Mouse (Mus musculus) hematopoietic stem cell, adult 5-6 weeks (primary cell): Measurements from ENCODE around the gene Olfr464. TPM values are rescaled to one million over a fixed set of nuclear protein-coding genes. Genes with fewer than 3 reads are reported as not detected.

Experiments used
- ATAC-seq, 2 experiments: fragments of 125-278 bp in 1 of 2; replicated peaks in 1 of 2; 2 replicates each; pipeline ENCODE4 v1.8.0; 2016 to 2017; ENCODE audit warnings: inconsistent platforms in 2 of 2, mild to moderate bottlenecking in 2 of 2, moderate number of reproducible peaks in 2 of 2, low read depth in 1 of 2, moderate TSS enrichment in 1 of 2; ENCODE audit not compliant: low FRiP score in 2 of 2, poor library complexity in 2 of 2, severe bottlenecking in 2 of 2, insufficient read depth in 1 of 2, low TSS enrichment in 1 of 2
- total RNA-seq: library from RNA; stranded (forward); fragments of 172-1452, 232-1000 nt; gene quantifications from 2 replicates; pipeline ENCODE4 v1.2.3, GENCODE M21; 2017

Olfr464 gene
- total RNA-seq = not detected in 2 replicates

DNA sequence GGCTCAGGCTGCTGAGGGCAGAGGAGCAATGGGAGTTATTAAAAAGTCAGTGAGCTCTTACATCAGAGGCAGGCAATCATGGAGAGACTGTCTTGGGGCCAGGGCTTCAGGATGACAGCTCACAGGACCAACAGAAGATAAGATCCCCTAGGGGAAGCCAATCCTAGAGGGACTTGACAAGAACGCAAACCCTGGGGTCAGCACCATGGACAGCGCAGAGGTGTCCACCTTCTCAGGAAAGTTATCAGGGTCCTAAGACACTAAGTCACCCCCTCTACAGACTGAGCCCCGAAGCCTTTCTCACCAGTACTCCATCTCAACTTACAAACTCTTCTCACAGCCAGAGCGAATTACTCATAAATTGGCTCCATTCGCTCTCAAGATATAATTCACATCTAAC lies at the start of gene Olfr464:
Gene Olfr464 (minus strand): TSS at position 2 of the 400 bp plus-strand sequence.
- no peak for ATAC-seq

DNA sequence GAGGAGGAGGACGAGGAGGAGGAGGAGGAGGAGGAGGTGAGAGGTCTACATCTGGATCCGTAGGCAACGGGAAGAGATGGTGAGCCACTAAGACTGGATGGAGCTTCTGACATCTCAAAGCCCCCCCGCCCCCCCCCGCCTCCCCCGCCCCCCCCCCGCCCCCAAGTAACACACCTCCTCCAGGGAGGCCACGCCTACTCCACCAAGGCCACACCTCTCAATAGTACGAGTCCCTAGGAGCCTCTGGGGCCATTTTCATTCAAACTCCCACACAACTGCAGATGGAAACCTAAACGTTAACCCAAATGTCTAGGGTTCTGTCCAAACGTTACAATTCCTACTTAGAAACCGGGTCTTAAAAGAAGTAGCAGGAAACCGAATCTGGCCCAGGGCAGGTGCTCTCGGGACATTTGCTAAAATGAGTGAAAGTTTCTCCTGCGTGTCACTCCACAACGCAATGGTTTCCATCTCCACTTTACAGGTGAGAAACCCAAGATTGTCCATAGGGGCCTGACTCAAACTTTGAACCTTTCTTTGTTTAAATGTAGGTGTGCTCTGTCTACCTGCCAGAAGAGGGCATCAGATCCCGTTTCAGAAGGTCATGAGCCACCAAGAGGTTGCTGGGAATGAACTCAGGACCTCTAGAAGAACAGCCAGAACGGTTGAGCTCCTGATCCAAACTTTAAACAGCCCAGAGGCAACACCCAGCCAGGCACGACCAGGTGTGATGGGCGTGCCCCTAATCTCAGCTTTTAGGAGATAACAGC lies 47.8 kb upstream of the Olfr464 start:
- ATAC-seq = no peak

DNA sequence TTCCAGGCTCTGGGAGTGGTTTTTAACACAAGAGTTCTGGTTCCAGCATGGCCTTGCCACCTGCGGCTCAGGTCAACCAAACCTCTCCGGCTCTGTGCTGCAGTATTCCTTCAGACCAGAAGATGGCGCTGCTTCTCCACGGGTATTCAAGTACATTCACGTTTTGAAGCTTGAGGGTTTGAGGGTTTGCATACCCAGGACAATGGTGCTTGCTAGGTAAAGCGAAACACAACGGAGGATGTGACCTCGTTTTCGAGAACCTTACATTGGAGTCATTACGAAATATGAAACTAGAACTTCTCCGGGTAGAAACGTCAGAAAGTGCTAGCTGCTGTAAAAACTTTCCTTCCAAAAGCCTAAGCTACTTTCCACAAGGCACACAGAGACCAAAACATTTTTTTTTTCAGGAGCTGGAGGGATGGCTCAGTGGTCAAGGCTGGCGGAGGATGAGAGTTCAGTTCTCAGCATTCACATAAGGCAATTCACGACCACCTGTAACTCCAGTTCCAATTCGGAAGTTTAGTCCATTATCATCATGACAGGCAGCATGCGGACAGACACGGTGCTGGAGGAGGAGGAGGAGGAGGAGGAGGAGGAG lies 47.0 kb upstream of the Olfr464 start:
- peak; percentile 83 to 87 for ATAC-seq

DNA sequence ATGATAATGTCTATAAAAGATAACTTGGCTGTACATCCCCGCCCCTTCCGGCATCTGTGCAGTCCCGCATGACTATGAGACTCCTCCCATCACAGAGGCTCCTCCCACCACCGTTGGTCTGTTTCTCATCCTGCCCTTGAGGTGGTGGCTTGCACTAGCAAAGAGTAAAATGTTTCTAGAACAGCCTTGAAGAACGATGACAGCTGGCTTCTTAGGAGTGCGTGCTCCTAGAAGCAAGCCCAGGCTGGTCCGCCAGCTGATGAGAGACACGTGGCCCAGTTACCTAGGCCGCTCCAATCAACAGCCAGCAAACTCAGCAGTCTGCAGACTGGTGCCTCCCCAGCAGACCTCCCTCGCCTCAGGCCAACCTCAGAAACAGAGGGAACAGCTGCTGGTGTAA lies 45.4 kb upstream of the Olfr464 start:
- no peak for ATAC-seq

DNA sequence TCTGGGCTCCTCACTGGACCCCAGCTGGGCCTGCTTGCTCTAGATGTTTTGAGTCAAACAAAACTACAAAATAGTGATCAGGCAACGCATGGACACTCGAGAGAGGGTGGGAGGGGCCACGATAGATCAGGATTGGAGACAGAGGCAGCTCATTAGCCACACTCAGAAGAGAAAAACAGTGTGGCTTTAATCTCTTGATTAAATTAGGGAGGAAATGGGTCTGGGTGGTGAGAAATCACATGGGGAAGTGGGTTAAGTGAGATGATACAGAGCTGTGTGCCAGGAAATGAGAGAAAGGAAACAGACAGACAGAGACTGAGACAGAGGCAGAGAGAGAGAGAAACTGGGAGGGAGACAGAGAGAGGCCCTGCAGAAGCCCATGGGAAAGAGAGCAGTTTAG lies 44.5 kb upstream of the Olfr464 start:
- no peak for ATAC-seq

DNA sequence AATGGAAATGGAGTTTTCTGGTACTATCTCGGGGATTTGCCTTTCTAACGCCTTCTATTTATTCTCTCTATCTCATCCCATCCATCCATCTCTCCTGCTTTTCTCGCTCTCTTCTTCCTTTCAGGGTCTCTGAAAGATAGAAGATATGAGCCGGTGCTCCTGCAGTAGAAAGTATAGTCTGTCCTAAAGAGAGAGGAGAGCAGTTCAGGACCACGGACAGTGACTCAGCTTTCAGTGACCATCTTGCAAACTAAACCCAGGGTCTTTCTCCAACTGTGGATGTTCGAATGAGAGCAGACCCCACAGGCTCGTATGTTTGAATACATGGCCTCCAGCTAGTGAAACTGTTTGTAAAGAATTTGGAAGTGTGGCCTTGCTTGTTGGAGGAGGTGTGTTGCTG lies 36.3 kb upstream of the Olfr464 start:
- no peak for ATAC-seq

DNA sequence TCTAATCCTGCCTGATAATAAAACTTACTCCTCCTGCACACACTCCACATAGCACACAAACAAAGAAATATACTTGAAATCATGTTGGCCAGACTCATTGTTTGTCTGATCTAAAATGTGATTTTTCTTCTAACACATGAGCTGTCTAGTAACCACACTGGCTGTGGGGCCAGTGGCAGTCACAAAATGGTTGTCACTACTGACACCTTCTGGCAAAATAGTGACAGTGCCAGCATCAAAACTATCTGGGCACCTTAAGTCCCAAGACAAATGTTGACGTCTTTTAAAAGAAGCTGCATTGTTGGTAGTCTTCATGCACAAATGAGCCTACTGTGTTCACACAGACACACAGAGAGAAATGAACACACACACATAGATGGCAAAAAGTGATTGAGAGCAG lies 34.4 kb upstream of the Olfr464 start:
- ATAC-seq = no peak; a peak in 1 of 4 replicates

DNA sequence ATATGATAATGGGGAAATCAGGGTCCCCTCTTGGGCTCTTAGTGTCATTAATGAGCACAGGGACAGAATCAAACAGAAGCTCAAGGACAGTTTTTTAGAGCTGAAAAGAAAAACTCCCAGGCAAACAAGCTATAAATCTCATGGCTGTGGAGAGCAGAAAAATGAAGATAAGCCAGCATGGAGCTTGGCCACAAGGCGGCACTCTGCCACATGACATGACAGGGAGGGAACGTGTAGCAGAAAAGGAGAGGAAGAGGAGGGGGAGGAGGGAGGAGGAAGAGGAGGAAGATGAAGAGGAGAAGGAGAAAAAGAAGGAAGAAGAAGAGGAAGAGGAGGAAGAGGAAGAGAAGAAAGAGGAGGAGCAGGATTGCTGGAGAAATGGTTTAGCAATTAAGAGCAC lies 29.2 kb upstream of the Olfr464 start:
- ATAC-seq = no peak

DNA sequence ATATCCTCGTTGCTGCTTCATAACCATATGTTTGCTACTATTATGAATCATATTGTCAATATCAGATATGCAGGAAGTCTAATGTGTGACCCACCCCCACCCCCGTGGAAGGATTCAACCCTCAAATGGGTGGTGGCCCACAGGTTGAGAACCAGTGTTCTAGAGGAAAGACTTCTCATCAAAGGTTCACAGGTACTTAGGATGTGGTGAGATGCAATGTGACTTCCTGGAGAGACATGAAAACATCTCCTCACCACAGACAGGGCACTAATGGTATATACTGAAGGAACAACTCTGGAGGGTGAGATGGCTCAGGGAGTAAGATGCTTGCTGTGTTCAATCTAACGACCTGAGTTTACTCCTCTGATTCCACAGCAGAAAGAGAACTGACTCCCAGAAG lies 14.7 kb upstream of the Olfr464 start:
- no peak for ATAC-seq

DNA sequence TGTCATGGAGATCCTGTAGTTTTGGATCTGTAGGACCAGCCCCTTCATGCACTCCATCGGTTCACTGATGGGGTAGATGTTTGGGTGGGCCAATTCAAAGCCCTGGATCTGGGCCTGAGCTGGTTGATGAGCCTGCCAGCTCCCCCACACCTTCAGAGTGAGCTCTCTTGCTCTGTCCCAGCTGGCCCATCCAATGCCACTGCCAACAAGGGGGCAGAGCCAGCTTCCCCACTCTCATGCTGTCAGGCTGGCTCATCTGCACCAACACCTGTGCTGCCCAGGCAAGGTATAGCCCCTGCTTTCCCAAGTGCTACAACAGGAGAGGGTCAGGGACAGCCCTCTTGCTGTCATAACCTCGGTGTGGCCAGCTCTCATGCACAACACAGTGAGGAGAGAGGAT lies 13.0 kb upstream of the Olfr464 start:
- no peak for ATAC-seq

DNA sequence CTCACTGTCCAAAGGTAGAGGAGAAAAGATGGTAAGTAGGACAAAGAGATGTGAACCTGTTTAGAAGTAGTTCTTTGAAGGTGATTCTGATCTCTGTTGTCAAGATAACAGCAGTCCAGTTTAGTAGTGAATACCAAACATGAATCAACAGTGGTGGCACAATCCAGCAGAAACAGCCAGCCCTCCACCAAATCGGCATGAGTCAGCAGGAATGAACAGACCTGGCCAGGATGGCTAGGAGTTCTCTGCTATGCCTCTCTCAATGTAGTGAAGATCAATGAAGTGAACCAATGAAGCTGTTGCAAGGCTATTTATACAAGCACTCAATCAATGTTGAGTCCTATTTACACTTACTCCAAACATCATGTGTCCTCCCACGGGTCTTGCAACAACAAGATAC lies 9.6 kb upstream of the Olfr464 start:
- no peak for ATAC-seq

DNA sequence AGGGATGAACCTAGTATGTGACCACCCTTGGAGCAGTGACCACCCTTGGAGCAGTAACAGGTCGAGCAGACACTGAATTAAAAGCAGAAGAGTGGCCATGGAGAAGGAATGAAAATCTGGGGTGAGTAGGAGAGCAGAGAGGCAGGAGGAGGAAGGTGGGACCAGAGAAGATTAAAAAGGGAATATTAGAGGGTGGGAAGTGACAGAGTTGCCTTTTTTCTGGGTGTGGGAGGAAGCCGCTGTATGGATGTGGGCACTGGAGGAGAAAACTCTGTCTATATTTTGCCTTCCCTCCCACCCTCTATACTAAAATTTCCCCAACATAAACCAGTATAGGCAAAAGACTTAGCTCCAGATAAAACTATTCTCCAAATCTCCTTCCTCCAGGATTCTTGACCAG lies 466 bp downstream of the Olfr464 start:
- no peak for ATAC-seq

DNA sequence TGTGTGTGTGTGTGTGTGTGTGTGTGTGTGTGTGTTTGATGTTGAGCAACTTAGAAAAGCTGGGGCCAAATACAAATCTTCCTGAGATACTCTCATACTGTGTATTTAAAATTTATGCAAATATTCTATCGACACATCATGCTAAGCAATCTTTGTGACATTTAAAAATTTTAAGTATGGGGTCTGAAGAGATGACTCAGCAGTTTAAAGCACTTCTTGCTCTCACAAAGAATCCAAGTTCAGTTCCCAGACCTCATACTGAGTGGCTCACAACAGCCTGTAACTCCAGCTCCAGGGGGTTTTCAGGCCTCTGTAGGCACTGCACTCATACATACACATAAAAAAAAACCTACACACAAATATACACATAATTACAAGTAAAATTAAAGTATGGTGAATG lies 4.8 kb downstream of the Olfr464 start:
- no peak for ATAC-seq

DNA sequence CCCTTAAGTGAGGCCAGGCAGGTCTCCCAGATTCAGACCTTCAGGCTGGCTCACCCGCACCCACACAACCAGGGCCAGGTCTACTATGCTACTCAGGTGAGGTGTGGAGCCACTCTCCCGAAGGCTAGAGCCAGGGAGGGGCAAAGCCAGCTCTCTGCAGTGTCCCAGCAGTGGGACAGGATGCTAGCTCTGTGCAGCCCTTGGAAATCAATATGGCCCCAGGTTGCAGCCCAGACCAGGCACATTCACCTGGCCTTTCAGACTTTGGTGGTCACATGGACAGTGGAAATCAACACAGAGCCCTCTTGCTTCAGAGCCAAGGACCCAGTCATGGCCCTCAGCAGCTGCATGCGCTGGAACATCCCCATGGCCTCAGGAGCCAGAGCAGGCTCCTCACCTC lies 16.4 kb downstream of the Olfr464 start:
- no peak for ATAC-seq

DNA sequence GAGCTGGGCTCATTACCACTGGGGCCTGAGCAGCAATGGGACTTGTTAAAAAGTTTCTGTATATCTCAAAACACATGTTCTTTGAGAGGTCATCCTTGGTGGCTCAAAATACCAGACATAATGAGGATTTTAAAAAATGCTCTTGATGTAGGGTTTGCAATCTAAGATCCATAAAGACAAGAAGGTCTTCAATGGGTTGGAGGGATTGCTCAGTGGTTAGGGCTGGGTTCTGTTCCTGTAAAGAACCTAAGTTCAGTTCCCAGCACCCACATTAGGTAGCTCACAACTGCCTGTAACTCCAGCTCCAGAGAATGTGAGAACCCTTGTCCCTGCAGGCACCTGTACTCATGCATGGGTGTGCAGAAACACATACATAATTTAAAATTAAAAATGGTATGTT lies 23.5 kb downstream of the Olfr464 start, which contains the start of gene Olfr463:
Gene Olfr463 (minus strand): TSS at position 101 of the 400 bp plus-strand sequence.
- ATAC-seq = no peak

DNA sequence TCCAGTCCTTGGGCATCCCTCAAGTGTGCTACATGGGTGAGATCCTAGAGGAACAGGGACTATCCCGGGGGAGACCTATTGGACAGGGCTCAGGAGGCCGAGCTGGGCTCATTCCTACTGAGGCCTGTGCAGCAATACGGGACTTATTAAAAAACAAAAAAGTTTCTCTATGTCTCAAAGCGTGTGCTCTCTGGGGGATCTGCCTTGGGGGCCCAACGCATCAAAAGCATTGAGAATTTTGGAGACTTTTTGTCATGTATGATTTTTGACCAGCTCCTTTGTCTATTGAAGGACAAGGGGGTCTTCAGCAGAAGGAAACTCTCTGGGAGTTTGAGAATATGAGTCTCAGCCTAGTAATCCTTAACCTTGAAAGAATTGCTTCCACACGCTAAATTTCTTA lies 28.6 kb downstream of the Olfr464 start, which contains the start of gene Olfr462:
Gene Olfr462 (minus strand): TSS at position 101 of the 400 bp plus-strand sequence.
- ATAC-seq = no peak

DNA sequence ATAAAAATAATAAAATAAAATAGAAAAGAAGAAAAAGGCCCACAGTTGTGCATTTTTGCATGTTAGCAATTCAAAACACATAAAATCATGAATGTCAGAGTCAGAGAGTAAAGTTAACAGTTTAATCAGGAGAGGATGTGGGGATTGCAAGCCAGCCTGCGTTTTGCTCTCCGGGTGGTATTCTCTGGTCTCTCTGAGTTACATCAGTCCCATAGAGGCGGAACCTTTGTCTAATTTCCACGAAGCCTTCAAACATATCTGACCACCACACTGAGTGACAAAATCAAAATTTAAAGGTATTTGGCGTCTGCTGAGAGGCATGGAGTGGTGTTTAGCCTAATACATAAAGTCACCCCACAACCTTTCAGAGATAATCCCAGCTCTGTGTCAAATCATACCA lies 35.9 kb downstream of the Olfr464 start:
- ATAC-seq = no peak

DNA sequence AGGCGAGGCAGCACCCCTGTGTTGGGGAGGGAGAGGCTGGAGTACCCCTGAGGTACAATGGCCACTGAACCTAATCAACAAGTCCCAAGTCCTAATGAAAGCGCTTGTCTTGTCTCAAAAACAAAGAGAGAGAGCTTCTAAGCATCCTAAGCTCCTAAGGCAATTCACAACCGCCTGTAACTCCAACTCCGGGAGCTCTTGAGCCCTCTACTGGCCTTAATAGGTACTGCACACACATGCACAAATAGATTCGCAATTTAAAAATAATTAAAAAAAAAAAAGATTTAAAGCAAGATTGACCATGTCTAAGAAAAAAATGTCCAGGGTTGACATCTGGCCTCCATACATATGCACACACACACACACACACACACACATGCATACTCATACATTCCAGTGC lies 37.3 kb downstream of the Olfr464 start:
- no peak for ATAC-seq

DNA sequence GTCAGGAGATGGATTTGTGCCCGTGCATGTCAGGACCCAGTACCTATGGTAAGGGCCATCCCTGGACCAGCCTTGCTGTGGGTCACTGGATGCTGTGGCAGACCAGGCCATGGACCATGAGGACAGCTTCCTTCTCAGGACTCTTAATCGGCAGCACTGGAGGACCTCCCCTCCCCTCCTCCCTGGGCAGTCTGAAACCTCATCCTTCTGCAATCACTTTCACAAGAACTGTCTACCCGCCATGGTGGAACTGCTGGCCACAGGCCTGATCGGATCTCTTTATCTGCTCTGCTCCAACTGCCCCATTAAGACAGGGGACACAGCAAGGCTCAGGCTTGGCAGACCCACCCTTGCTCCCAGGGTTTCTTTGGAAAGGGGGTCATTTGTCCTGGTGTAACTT lies 39.1 kb downstream of the Olfr464 start:
- ATAC-seq = no peak
